Mouse (Mus musculus): ENCODE results near the gene Gon7. TPM values are rescaled to one million over a fixed set of nuclear protein-coding genes. Genes with fewer than 3 reads are reported as not detected.

Gene Gon7
- total and polyA plus RNA-seq, 2 experiments from 2014 or later, result 27.7 to 41.7 TPM

- Histone ChIP-seq H3K27me3 (ENCODE audit: insufficient read depth, low read length) (no peaks in the 10 kb centered on the region), H3K9me3 (ENCODE audit: low read length) (no peaks in the 10 kb centered on the region), H3K4me3 (ENCODE audit: low read depth, low read length) (peak overlapping the region; percentile 81), H3K4me2 (ENCODE audit: low read depth) (peak overlapping the region; percentile 85), H3K36me3 (ENCODE audit: insufficient read depth) (peaks cover 7% of the 10 kb centered on the region; the same call in 1 of the 2 replicates), H3K9ac (peak overlapping the region; percentile 82), H3K27ac (ENCODE audit: low read depth, low read length) (peak overlapping the region; percentile 94), H3K4me1 (ENCODE audit: insufficient read depth) (peaks cover 19% of the 10 kb centered on the region)
- no peak for DNase-seq
- no peak for TF ChIP-seq CTCF (IDR thresholded peaks at IDR 0.05; ENCODE audit: low read depth)
- 2% methylated on average over 33 of the region's 33 CpGs for WGBS
- peak; percentile 76 for ATAC-seq
Observed at GRCm38 (mm10) chr12:102743036-102743588, 14.5 kb downstream of the Gon7 start.

GRCm38 (mm10) chr12:102742056-102742455 lies 15.5 kb downstream of the Gon7 start:
- no peak for DNase-seq
- peaks cover 7% of the 10 kb centered on the region; the same call in 1 of the 2 replicates for H3K36me3 ChIP-seq (ENCODE audit: insufficient read depth)
- no peaks in the 10 kb centered on the region for H3K9me3 ChIP-seq (ENCODE audit: low read length)
- H3K4me2 ChIP-seq (ENCODE audit: low read depth), result peak overlapping the region; percentile 85; the same call in 1 of the 2 replicates
- ATAC-seq, result no peak
- TF ChIP-seq CTCF (IDR thresholded peaks at IDR 0.05; ENCODE audit: low read depth), result no peak
- no peaks in the 10 kb centered on the region for H3K27me3 ChIP-seq (ENCODE audit: insufficient read depth, low read length)
- H3K4me3 ChIP-seq (ENCODE audit: low read depth, low read length), result no peak overlapping the region
- 90% methylated on average over 7 of the region's 7 CpGs for WGBS
- H3K4me1 ChIP-seq (ENCODE audit: insufficient read depth), result peaks cover 19% of the 10 kb centered on the region
- no peak overlapping the region for H3K27ac ChIP-seq (ENCODE audit: low read depth, low read length)
- H3K9ac ChIP-seq, result peak overlapping the region; percentile 82; the same call in 1 of the 2 replicates

- H3K4me3 ChIP-seq (ENCODE audit: low read depth, low read length), result no peak overlapping the region
- TF ChIP-seq CTCF (IDR thresholded peaks at IDR 0.05; ENCODE audit: low read depth), result peak; percentile 38
- H3K36me3 ChIP-seq (ENCODE audit: insufficient read depth), result no peaks in the 10 kb centered on the region
- no peak overlapping the region for H3K9ac ChIP-seq
- peaks cover 19% of the 10 kb centered on the region for H3K4me1 ChIP-seq (ENCODE audit: insufficient read depth)
- no peak overlapping the region for H3K27ac ChIP-seq (ENCODE audit: low read depth, low read length)
- no peaks in the 10 kb centered on the region for H3K9me3 ChIP-seq (ENCODE audit: low read length)
- no peak for ATAC-seq
- DNase-seq, result no peak
- H3K27me3 ChIP-seq (ENCODE audit: insufficient read depth, low read length), result no peaks in the 10 kb centered on the region
- WGBS, result 69% methylated on average over 3 of the region's 3 CpGs
- H3K4me2 ChIP-seq (ENCODE audit: low read depth), result no peak overlapping the region
Observed at GRCm38 (mm10) chr12:102740285-102740684, 17.3 kb downstream of the Gon7 start.

GRCm38 (mm10) chr12:102739096-102739495 lies 18.5 kb downstream of the Gon7 start:
- Histone ChIP-seq H3K4me3 (ENCODE audit: low read depth, low read length) (no peak overlapping the region), H3K9ac (no peak overlapping the region), H3K36me3 (ENCODE audit: insufficient read depth) (no peaks in the 10 kb centered on the region), H3K4me2 (ENCODE audit: low read depth) (no peak overlapping the region), H3K4me1 (ENCODE audit: insufficient read depth) (peaks cover 12% of the 10 kb centered on the region), H3K9me3 (ENCODE audit: low read length) (no peaks in the 10 kb centered on the region), H3K27ac (ENCODE audit: low read depth, low read length) (no peak overlapping the region), H3K27me3 (ENCODE audit: insufficient read depth, low read length) (no peaks in the 10 kb centered on the region)
- no peak for TF ChIP-seq CTCF (IDR thresholded peaks at IDR 0.05; ENCODE audit: low read depth)
- ATAC-seq (no peak), DNase-seq (no peak)
- WGBS, result 67% methylated on average over 5 of the region's 5 CpGs

GRCm38 (mm10) chr12:102733381-102733780 lies 24.2 kb downstream of the Gon7 start:
- H3K27me3 ChIP-seq (ENCODE audit: insufficient read depth, low read length), result no peaks in the 10 kb centered on the region
- no peak overlapping the region for H3K9ac ChIP-seq
- 15% methylated on average over 5 of the region's 5 CpGs for WGBS
- no peaks in the 10 kb centered on the region for H3K36me3 ChIP-seq (ENCODE audit: insufficient read depth)
- H3K4me3 ChIP-seq (ENCODE audit: low read depth, low read length), result no peak overlapping the region
- DNase-seq (peak; percentile 63), ATAC-seq (no peak)
- H3K9me3 ChIP-seq (ENCODE audit: low read length), result no peaks in the 10 kb centered on the region
- peak; percentile 72 for TF ChIP-seq CTCF (IDR thresholded peaks at IDR 0.05; ENCODE audit: low read depth)
- H3K4me2 ChIP-seq (ENCODE audit: low read depth), result no peak overlapping the region
- H3K27ac ChIP-seq (ENCODE audit: low read depth, low read length), result no peak overlapping the region
- peaks cover 16% of the 10 kb centered on the region for H3K4me1 ChIP-seq (ENCODE audit: insufficient read depth)

GRCm38 (mm10) chr12:102730798-102731619 lies 26.6 kb downstream of the Gon7 start:
- DNase-seq (peak; percentile 67), ATAC-seq (peak; percentile 52; the same call in 1 of the 2 replicates)
- H3K9me3 ChIP-seq (ENCODE audit: low read length), result no peaks in the 10 kb centered on the region

More at GRCm38 (mm10) chr12:102730798-102731619, 26.6 kb downstream of the Gon7 start:
- no peak for TF ChIP-seq CTCF (IDR thresholded peaks at IDR 0.05; ENCODE audit: low read depth)
- peak overlapping the region; percentile 33; the same call in 1 of the 2 replicates for H3K9ac ChIP-seq
- peak overlapping the region; percentile 39 for H3K4me2 ChIP-seq (ENCODE audit: low read depth)
- WGBS, result 12% methylated on average over 16 of the region's 16 CpGs
- no peaks in the 10 kb centered on the region for H3K36me3 ChIP-seq (ENCODE audit: insufficient read depth)
- no peaks in the 10 kb centered on the region for H3K27me3 ChIP-seq (ENCODE audit: insufficient read depth, low read length)
- H3K4me3 ChIP-seq (ENCODE audit: low read depth, low read length), result no peak overlapping the region
- H3K27ac ChIP-seq (ENCODE audit: low read depth, low read length), result peak overlapping the region; percentile 83
- H3K4me1 ChIP-seq (ENCODE audit: insufficient read depth), result peaks cover 16% of the 10 kb centered on the region

All from forebrain, postnatal 0 days (tissue).